Mouse (Mus musculus) megakaryocyte, embryonic 14.5 days (primary cell): ENCODE data around the gene Pip5k1b. TPM values are rescaled to one million over a fixed set of nuclear protein-coding genes. Genes with fewer than 3 reads are reported as not detected.

ENCODE experiments used
- H3K27me3 ChIP-seq: replicated peaks from 2 replicates; pipeline ENCODE3; 2012; ENCODE audit warnings: inconsistent platforms
- H3K36me3 ChIP-seq: replicated peaks from 2 replicates; pipeline ENCODE3; 2012; ENCODE audit warnings: low read length, inconsistent platforms, mixed read lengths
- H3K4me1 ChIP-seq: 2 replicates; pipeline ENCODE4 v1.6.1; 2012; ENCODE audit warnings: inconsistent platforms
- H3K4me3 ChIP-seq: replicated peaks from 2 replicates; pipeline ENCODE3; 2012; ENCODE audit warnings: moderate library complexity, mild to moderate bottlenecking, inconsistent platforms
- H3K9me3 ChIP-seq: 2 replicates; pipeline ENCODE4 v1.6.1; 2012; ENCODE audit warnings: inconsistent platforms
- FLI1 ChIP-seq: IDR thresholded peaks from 2 replicates; pipeline ENCODE4 v1.6.1; 2012; ENCODE audit warnings: low read length, inconsistent platforms, mixed read lengths
- GATA1 ChIP-seq: IDR thresholded peaks from 3 replicates; pipeline ENCODE4 v1.6.1; 2012; ENCODE audit warnings: mixed read lengths, low read length, inconsistent platforms, borderline replicate concordance
- polyA plus RNA-seq: library from polyadenylated mRNA; stranded (reverse); fragments of >175 nt; gene quantifications from 2 replicates; pipeline ENCODE4 v1.2.3, GENCODE M21; 2012; ENCODE audit warnings: low replicate concordance; ENCODE audit not compliant: insufficient read depth

Gene Pip5k1b
- polyA plus RNA-seq, 1 experiment = 8.0 TPM

DNA sequence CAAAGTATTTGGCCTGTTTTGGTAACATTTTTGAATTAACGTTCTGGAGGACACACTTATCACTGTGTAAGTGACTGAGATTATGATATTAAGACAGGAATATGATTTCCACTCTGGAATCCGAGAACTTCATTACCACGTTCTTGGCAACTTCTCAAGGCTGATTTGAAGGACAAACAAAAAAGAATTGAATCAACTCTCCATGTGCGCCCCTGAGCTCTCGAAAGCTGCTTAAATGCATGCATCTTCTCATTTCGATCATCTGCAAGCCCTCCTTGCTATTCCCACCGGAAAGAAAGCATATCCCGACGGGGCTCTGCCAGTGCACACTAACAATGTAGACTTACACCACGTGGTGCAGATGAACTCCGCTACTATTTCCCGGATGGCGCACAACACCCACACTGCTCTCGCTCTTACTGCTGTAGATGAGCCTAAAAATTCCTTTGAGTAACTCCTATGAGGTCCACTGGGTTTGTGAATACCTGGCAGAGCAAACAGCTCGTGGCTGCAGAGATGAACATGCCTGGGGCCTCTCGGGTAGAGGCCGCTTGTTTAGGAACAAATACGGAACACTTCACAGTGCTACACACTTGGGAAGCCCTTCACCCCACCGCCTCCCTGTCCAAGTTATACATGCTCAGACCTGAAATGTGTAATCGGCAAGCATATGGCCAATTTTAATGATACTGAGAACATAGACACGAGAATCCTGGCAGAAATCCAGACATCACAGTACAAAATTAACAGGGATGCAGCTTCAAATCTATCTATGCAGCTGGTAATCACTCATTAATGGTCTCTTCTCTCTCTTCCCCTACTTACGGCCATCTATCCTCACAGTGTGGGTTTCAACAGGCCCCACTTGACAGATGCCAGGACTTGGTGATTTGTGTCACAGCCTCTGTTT lies 168.5 kb downstream of the Pip5k1b start:
- Histone ChIP-seq H3K4me3 (no peak overlapping the region), H3K4me1 (peaks cover 9% of the 10 kb centered on the region), H3K36me3 (peaks cover 57% of the 10 kb centered on the region), H3K9me3 (peaks cover 5% of the 10 kb centered on the region), H3K27me3 (no peaks in the 10 kb centered on the region)
- no peak for TF ChIP-seq FLI1
- TF ChIP-seq GATA1 = no peak

- H3K4me1 ChIP-seq = no peaks in the 10 kb centered on the region; the same call in 1 of the 2 replicates
- H3K27me3 ChIP-seq = no peaks in the 10 kb centered on the region
- TF ChIP-seq FLI1 (no peak), GATA1 (no peak)
- peaks cover 80% of the 10 kb centered on the region for H3K36me3 ChIP-seq
- H3K9me3 ChIP-seq = peaks cover 5% of the 10 kb centered on the region
- no peak overlapping the region for H3K4me3 ChIP-seq
Observed at GRCm38 (mm10) chr19:24378470-24378869, 177.2 kb downstream of the Pip5k1b start.

- Histone ChIP-seq H3K36me3 (peaks cover 33% of the 10 kb centered on the region), H3K27me3 (no peaks in the 10 kb centered on the region), H3K4me1 (no peaks in the 10 kb centered on the region), H3K9me3 (no peaks in the 10 kb centered on the region), H3K4me3 (no peak overlapping the region)
- TF ChIP-seq GATA1 (no peak), FLI1 (no peak)
Observed at GRCm38 (mm10) chr19:24371763-24372640, 183.7 kb downstream of the Pip5k1b start.

GRCm38 (mm10) chr19:24368419-24368818 lies 187.3 kb downstream of the Pip5k1b start:
- TF ChIP-seq GATA1 (no peak), FLI1 (no peak)
- no peaks in the 10 kb centered on the region for H3K27me3 ChIP-seq
- no peak overlapping the region for H3K4me3 ChIP-seq
- no peaks in the 10 kb centered on the region for H3K4me1 ChIP-seq
- peaks cover 19% of the 10 kb centered on the region for H3K36me3 ChIP-seq
- H3K9me3 ChIP-seq = no peaks in the 10 kb centered on the region

GRCm38 (mm10) chr19:24367722-24368121 lies 187.9 kb downstream of the Pip5k1b start:
- Histone ChIP-seq H3K9me3 (no peaks in the 10 kb centered on the region), H3K4me3 (no peak overlapping the region), H3K27me3 (no peaks in the 10 kb centered on the region), H3K4me1 (no peaks in the 10 kb centered on the region), H3K36me3 (peaks cover 15% of the 10 kb centered on the region)
- TF ChIP-seq FLI1 (no peak), GATA1 (no peak)

GRCm38 (mm10) chr19:24366747-24367146 lies 188.9 kb downstream of the Pip5k1b start:
- H3K4me3 ChIP-seq = no peak overlapping the region
- no peaks in the 10 kb centered on the region for H3K27me3 ChIP-seq
- TF ChIP-seq FLI1 = no peak
- TF ChIP-seq GATA1 = no peak
- H3K9me3 ChIP-seq = no peaks in the 10 kb centered on the region
- no peaks in the 10 kb centered on the region for H3K4me1 ChIP-seq
- peaks cover 12% of the 10 kb centered on the region for H3K36me3 ChIP-seq

DNA sequence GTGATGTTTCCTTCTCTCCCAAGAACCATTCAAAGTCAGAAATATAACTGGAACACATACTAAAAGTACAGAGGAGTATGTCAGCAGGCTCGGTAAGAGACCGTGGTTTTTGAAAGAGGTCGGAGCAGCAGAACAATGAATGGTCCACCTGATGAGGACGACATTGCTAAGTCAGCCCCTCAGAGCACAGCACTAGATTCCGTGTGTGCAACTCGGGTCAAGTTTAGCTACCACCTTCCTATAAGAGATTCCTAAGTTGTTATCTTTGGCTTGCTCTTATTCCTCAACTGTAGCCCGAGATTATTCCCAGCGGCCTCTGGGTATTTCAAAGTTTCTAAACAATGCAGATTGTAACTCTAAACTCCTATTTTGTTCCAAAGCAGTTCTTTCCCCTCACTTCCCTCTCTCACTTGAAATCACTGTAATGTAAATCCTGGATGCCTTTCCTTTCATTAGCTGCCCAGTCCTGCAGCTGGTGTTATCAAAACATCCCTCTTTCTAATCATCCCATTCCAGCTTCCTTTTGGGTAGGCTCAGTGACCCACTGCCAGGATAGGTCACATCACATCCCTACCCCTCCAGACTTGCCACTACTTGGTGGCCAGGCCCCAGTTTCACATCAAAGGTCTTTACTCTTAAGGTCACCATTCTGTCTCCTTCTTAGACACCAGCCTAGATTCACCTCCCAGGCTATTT lies 192.9 kb downstream of the Pip5k1b start:
- TF ChIP-seq GATA1 (no peak), FLI1 (no peak)
- Histone ChIP-seq H3K27me3 (no peaks in the 10 kb centered on the region), H3K4me3 (no peak overlapping the region), H3K4me1 (no peaks in the 10 kb centered on the region), H3K9me3 (no peaks in the 10 kb centered on the region), H3K36me3 (peaks cover 49% of the 10 kb centered on the region)

DNA sequence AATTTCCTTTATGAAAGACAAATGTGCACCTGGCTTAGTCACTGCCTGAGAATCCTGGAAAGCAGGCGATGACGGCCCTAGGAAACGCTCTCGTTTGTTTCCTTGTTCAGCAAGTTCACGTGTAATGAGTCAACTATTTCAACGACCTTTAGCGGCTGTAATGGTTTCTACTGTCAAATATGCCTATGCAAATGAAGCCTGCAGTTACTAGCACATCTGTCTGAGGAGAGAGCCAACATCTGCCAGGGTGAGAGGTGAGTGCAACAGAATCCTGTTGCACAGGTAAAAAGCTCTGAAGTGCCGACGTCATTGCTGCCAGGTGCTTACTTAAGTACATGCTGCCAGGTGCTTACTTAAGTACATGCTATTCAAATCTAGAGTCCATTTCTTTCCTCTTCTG lies 196.4 kb downstream of the Pip5k1b start:
- no peaks in the 10 kb centered on the region for H3K9me3 ChIP-seq
- H3K4me3 ChIP-seq = no peak overlapping the region
- no peaks in the 10 kb centered on the region for H3K27me3 ChIP-seq
- H3K4me1 ChIP-seq = no peaks in the 10 kb centered on the region
- H3K36me3 ChIP-seq = peaks cover 84% of the 10 kb centered on the region
- TF ChIP-seq FLI1 (no peak), GATA1 (no peak)

GRCm38 (mm10) chr19:24352298-24352959 lies 203.2 kb downstream of the Pip5k1b start:
- peaks cover 2% of the 10 kb centered on the region; the same call in 1 of the 2 replicates for H3K9me3 ChIP-seq
- peaks cover 2% of the 10 kb centered on the region; the same call in 1 of the 2 replicates for H3K4me1 ChIP-seq
- peaks cover 77% of the 10 kb centered on the region for H3K36me3 ChIP-seq
- no peak for TF ChIP-seq GATA1
- no peak for TF ChIP-seq FLI1
- H3K4me3 ChIP-seq = no peak overlapping the region
- H3K27me3 ChIP-seq = no peaks in the 10 kb centered on the region
